Mouse (Mus musculus): ENCODE measurements around the gene Dgkg. TPM values are rescaled to one million over a fixed set of nuclear protein-coding genes. Genes with fewer than 3 reads are reported as not detected.

The Dgkg gene
- polyA plus RNA-seq, 1 experiment: 1.5 TPM

- H3K27ac ChIP-seq (ENCODE audit: insufficient read depth, low read length): no peak overlapping the region
- peaks cover 2% of the 10 kb centered on the region for H3K4me1 ChIP-seq (ENCODE audit: control insufficient read depth, insufficient read depth, low read length)
- TF ChIP-seq POLR2A (IDR thresholded peaks at IDR 0.05; ENCODE audit: insufficient read depth, low read length) (no peak), CTCF (IDR thresholded peaks at IDR 0.05; ENCODE audit: low read depth, low read length) (no peak), EP300 (IDR thresholded peaks at IDR 0.05; ENCODE audit: insufficient read depth, low read depth, low read length) (no peak)
- no peaks in the 10 kb centered on the region for H3K36me3 ChIP-seq (ENCODE audit: control insufficient read depth, insufficient read depth, low read length, poor library complexity, severe bottlenecking)
- no peaks in the 10 kb centered on the region for H3K9me3 ChIP-seq (replicated peaks; ENCODE audit: control insufficient read depth, insufficient read depth, low read length, poor library complexity, severe bottlenecking)
- no peak overlapping the region for H3K9ac ChIP-seq (ENCODE audit: low read depth, poor library complexity, severe bottlenecking)
- H3K4me3 ChIP-seq (ENCODE audit: low read depth, low read length): no peak overlapping the region
- H3K27me3 ChIP-seq (ENCODE audit: control insufficient read depth, insufficient read depth, low read length, poor library complexity, severe bottlenecking): no peaks in the 10 kb centered on the region
These were observed 196.1 kb downstream of the Dgkg start for GRCm38 (mm10) chr16:22460960-22461359.

- H3K9ac ChIP-seq (ENCODE audit: low read depth, poor library complexity, severe bottlenecking): no peak overlapping the region
- H3K4me3 ChIP-seq (ENCODE audit: low read depth, low read length): no peak overlapping the region
- no peak overlapping the region for H3K27ac ChIP-seq (ENCODE audit: insufficient read depth, low read length)
- 0 out of 2 replicates have a peak, but pooled peaks cover 2% of the 10 kb centered on the region for H3K27me3 ChIP-seq (ENCODE audit: control insufficient read depth, insufficient read depth, low read length, poor library complexity, severe bottlenecking)
- no peak for TF ChIP-seq CTCF (IDR thresholded peaks at IDR 0.05; ENCODE audit: low read depth, low read length)
- no peak for TF ChIP-seq EP300 (IDR thresholded peaks at IDR 0.05; ENCODE audit: insufficient read depth, low read depth, low read length)
- TF ChIP-seq POLR2A (IDR thresholded peaks at IDR 0.05; ENCODE audit: insufficient read depth, low read length): no peak
- peaks cover 2% of the 10 kb centered on the region for H3K4me1 ChIP-seq (ENCODE audit: control insufficient read depth, insufficient read depth, low read length)
- H3K36me3 ChIP-seq (ENCODE audit: control insufficient read depth, insufficient read depth, low read length, poor library complexity, severe bottlenecking): no peaks in the 10 kb centered on the region
- peaks cover 6% of the 10 kb centered on the region for H3K9me3 ChIP-seq (replicated peaks; ENCODE audit: control insufficient read depth, insufficient read depth, low read length, poor library complexity, severe bottlenecking)
These were observed 204.9 kb downstream of the Dgkg start for GRCm38 (mm10) chr16:22452082-22452481.

- Histone ChIP-seq H3K36me3 (ENCODE audit: control insufficient read depth, insufficient read depth, low read length, poor library complexity, severe bottlenecking) (no peaks in the 10 kb centered on the region), H3K27me3 (ENCODE audit: control insufficient read depth, insufficient read depth, low read length, poor library complexity, severe bottlenecking) (no peaks in the 10 kb centered on the region), H3K27ac (ENCODE audit: insufficient read depth, low read length) (no peak overlapping the region), H3K9me3 (replicated peaks; ENCODE audit: control insufficient read depth, insufficient read depth, low read length, poor library complexity, severe bottlenecking) (no peaks in the 10 kb centered on the region), H3K4me1 (ENCODE audit: control insufficient read depth, insufficient read depth, low read length) (no peaks in the 10 kb centered on the region), H3K9ac (ENCODE audit: low read depth, poor library complexity, severe bottlenecking) (no peak overlapping the region), H3K4me3 (ENCODE audit: low read depth, low read length) (no peak overlapping the region)
- TF ChIP-seq EP300 (IDR thresholded peaks at IDR 0.05; ENCODE audit: insufficient read depth, low read depth, low read length): no peak
- TF ChIP-seq POLR2A (IDR thresholded peaks at IDR 0.05; ENCODE audit: insufficient read depth, low read length): no peak
- no peak for TF ChIP-seq CTCF (IDR thresholded peaks at IDR 0.05; ENCODE audit: low read depth, low read length)
These were observed 208.9 kb downstream of the Dgkg start for GRCm38 (mm10) chr16:22448093-22448492.

GRCm38 (mm10) chr16:22444786-22445185 is 212.2 kb downstream of the Dgkg start:
- Histone ChIP-seq H3K27ac (ENCODE audit: insufficient read depth, low read length) (no peak overlapping the region), H3K27me3 (ENCODE audit: control insufficient read depth, insufficient read depth, low read length, poor library complexity, severe bottlenecking) (no peaks in the 10 kb centered on the region), H3K9me3 (replicated peaks; ENCODE audit: control insufficient read depth, insufficient read depth, low read length, poor library complexity, severe bottlenecking) (no peaks in the 10 kb centered on the region)

GRCm38 (mm10) chr16:22442202-22442601 is 214.8 kb downstream of the Dgkg start:
- Histone ChIP-seq H3K9ac (ENCODE audit: low read depth, poor library complexity, severe bottlenecking) (no peak overlapping the region), H3K27ac (ENCODE audit: insufficient read depth, low read length) (peak overlapping the region; percentile 79; the same call in 1 of the 2 replicates), H3K4me3 (ENCODE audit: low read depth, low read length) (no peak overlapping the region), H3K9me3 (replicated peaks; ENCODE audit: control insufficient read depth, insufficient read depth, low read length, poor library complexity, severe bottlenecking) (no peaks in the 10 kb centered on the region), H3K27me3 (ENCODE audit: control insufficient read depth, insufficient read depth, low read length, poor library complexity, severe bottlenecking) (no peaks in the 10 kb centered on the region), H3K36me3 (ENCODE audit: control insufficient read depth, insufficient read depth, low read length, poor library complexity, severe bottlenecking) (no peaks in the 10 kb centered on the region), H3K4me1 (ENCODE audit: control insufficient read depth, insufficient read depth, low read length) (peaks cover 2% of the 10 kb centered on the region)
- TF ChIP-seq POLR2A (IDR thresholded peaks at IDR 0.05; ENCODE audit: insufficient read depth, low read length): no peak
- no peak for TF ChIP-seq EP300 (IDR thresholded peaks at IDR 0.05; ENCODE audit: insufficient read depth, low read depth, low read length)
- no peak for TF ChIP-seq CTCF (IDR thresholded peaks at IDR 0.05; ENCODE audit: low read depth, low read length)

More at GRCm38 (mm10) chr16:22444786-22445185, 212.2 kb downstream of the Dgkg start:
- Histone ChIP-seq H3K9ac (ENCODE audit: low read depth, poor library complexity, severe bottlenecking) (no peak overlapping the region), H3K4me1 (ENCODE audit: control insufficient read depth, insufficient read depth, low read length) (peaks cover 2% of the 10 kb centered on the region), H3K36me3 (ENCODE audit: control insufficient read depth, insufficient read depth, low read length, poor library complexity, severe bottlenecking) (no peaks in the 10 kb centered on the region), H3K4me3 (ENCODE audit: low read depth, low read length) (no peak overlapping the region)
- no peak for TF ChIP-seq POLR2A (IDR thresholded peaks at IDR 0.05; ENCODE audit: insufficient read depth, low read length)
- TF ChIP-seq CTCF (IDR thresholded peaks at IDR 0.05; ENCODE audit: low read depth, low read length): no peak
- no peak for TF ChIP-seq EP300 (IDR thresholded peaks at IDR 0.05; ENCODE audit: insufficient read depth, low read depth, low read length)

- H3K4me1 ChIP-seq (ENCODE audit: control insufficient read depth, insufficient read depth, low read length): peaks cover 2% of the 10 kb centered on the region
- H3K9ac ChIP-seq (ENCODE audit: low read depth, poor library complexity, severe bottlenecking): peak overlapping the region; percentile 80
- H3K9me3 ChIP-seq (replicated peaks; ENCODE audit: control insufficient read depth, insufficient read depth, low read length, poor library complexity, severe bottlenecking): no peaks in the 10 kb centered on the region
- no peak overlapping the region for H3K27ac ChIP-seq (ENCODE audit: insufficient read depth, low read length)
- no peak for TF ChIP-seq CTCF (IDR thresholded peaks at IDR 0.05; ENCODE audit: low read depth, low read length)
- TF ChIP-seq EP300 (IDR thresholded peaks at IDR 0.05; ENCODE audit: insufficient read depth, low read depth, low read length): no peak
- no peak for TF ChIP-seq POLR2A (IDR thresholded peaks at IDR 0.05; ENCODE audit: insufficient read depth, low read length)
- no peaks in the 10 kb centered on the region for H3K27me3 ChIP-seq (ENCODE audit: control insufficient read depth, insufficient read depth, low read length, poor library complexity, severe bottlenecking)
- H3K4me3 ChIP-seq (ENCODE audit: low read depth, low read length): no peak overlapping the region
- no peaks in the 10 kb centered on the region for H3K36me3 ChIP-seq (ENCODE audit: control insufficient read depth, insufficient read depth, low read length, poor library complexity, severe bottlenecking)
These were observed 215.7 kb downstream of the Dgkg start for GRCm38 (mm10) chr16:22441317-22441716.
